Mouse (Mus musculus) left cerebral cortex, postnatal 4 days (tissue): Measurements from ENCODE around the gene Klk4. TPM values are rescaled to one million over a fixed set of nuclear protein-coding genes. Genes with fewer than 3 reads are reported as not detected.

Experiments
- DNase-seq: peaks from one replicate; pipeline ENCODE4 v3.0.0-alpha.2; 2022
- intact Hi-C: fragments of 180-260 bp; cut with DNase I; formaldehyde crosslinking; loops from one replicate; pipeline ENCODE4 v1.15.1; 2025
- total RNA-seq, 2 experiments: library from RNA; stranded (reverse); gene quantifications; 2 replicates each; pipeline ENCODE4 v1.2.3; 2021

Gene Klk4
- total RNA-seq, 2 experiments from 2014 or later: not detected

DNA sequence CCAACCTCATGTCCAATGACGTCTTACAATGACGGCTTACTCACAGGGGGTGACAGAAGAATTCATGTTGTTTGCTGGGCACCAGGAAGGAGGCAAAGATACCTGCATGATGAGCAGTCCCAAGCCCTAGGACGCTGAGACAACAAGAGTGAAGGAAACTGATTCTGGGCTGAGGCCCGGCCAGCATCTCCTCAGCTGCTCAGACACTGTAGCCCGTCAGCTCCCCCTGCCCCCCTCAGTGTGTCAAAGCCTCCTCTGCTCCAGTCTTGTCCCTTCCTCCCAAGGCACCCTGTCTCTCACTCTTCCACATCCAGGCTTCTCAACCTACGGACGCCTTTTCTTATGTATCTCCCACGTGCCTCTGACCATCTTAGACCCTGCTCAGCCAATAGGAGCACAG is 37.9 kb downstream of the Klk4 start:
- no peak for DNase-seq
- intact Hi-C loops: no loop called here

- intact Hi-C loops: no loop called here
These were observed 38.8 kb downstream of the Klk4 start for GRCm38 (mm10) chr7:43919559-43920451.

GRCm38 (mm10) chr7:43920582-43920981 is 39.6 kb downstream of the Klk4 start:
- no peak for DNase-seq
- intact Hi-C loops: no loop called here

More at GRCm38 (mm10) chr7:43919559-43920451, 38.8 kb downstream of the Klk4 start:
- DNase-seq: peak; percentile 69

DNA sequence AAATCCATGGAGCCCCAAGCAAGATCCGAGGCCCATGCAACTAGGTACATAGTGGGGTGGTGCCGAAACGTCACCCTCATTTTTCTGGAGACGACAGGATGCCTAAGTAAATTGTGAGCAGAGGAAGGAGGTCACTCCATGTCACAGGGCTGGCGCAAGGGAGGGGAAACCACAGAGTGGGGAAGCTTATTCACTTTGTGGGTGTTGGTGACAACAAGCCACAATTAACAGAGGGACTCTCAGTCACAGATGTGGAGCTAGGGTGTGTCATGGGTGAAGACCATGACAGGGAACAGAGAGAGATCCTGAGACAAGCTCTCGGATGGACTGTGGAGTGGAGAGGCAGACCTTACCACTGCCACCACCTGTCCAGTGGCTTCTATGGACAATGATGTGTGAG is 40.1 kb downstream of the Klk4 start:
- DNase-seq: no peak
- intact Hi-C loops: no loop called here

DNA sequence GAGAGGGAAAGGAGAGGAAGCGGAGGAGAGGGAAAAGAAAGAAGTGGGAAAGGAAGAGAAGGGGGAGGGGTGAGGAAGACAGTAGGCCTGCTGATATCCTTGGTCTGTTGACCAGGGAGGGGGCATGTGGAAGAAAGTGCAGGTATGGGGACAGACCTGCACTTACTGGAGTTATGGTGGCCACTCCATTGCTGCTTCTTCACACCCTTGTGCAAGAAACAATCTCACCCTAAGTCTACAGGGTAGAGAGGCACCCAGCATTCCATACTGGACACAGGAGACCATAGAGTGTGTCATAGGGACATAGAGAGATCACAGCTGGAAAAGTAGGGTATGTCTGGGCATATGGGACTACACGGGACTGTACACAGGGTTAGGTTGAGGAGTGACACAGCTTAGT is 41.0 kb downstream of the Klk4 start:
- DNase-seq: no peak
- intact Hi-C loops: no loop called here

DNA sequence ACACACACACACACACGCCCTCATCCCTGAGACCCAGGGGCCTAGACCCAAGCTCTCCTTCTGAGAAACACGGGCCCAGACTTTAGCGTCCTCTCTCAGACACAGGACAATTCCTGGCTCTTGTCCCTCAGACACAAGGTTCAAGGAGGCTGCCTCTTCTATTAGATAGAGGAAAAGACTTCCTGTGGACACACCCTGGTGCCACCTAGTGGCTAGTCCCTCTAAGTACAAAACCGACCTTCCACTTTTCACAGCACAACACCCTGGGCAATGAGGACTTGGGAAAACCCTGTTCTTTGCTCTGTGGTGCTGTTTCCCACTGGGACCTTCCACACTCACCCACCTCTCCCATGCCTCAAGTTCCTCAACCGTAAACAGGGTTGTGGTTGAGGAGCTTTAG is 45.0 kb downstream of the Klk4 start:
- intact Hi-C loops: no loop called here

GRCm38 (mm10) chr7:43928521-43928920 is 47.6 kb downstream of the Klk4 start:
- intact Hi-C loops: no loop called here
- DNase-seq: peak; percentile 24

More for the DNA sequence above, 45.0 kb downstream of the Klk4 start:
- DNase-seq: no peak

DNA sequence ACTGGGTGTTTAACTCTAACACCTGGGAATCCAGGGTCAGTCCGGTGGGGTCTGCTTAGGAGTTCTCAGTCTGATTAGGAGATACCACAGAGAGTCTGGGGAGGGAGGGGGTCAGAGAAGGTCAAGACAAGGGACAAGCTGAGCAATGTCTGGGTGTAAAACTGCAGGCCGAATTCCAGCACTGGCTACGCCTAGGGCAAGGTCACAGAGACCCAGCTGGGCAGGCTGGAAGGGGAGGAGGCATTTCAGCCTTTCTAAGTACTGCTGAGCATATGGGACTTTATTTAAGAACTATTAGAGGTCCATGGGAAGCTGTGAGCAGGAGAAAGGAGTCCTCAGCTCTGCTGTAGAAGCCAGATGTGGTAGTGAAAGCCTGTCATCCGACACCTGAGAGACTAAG is 51.4 kb downstream of the Klk4 start:
- intact Hi-C loops: no loop called here
- no peak for DNase-seq

GRCm38 (mm10) chr7:43933440-43933839 is 52.5 kb downstream of the Klk4 start, which contains the start of gene Klk15:
TSS of gene Klk15 (plus strand) at chr7:43933740.
- intact Hi-C loops: no loop called here
- no peak for DNase-seq

- intact Hi-C loops: no loop called here
- DNase-seq: no peak
These were observed 53.8 kb downstream of the Klk4 start for GRCm38 (mm10) chr7:43934747-43935146.

Other genes with a start within 250 kb of the Klk4 start
- under 1 TPM in 1 of 2 experiments, not detected in 1; 0.24 TPM for gene Ceacam18, start 246.5 kb upstream of the Klk4 start, total RNA-seq
- gene Siglece, start 221.0 kb upstream of the Klk4 start, total RNA-seq: under 1 TPM; 0.24 to 0.80 TPM
- 10 to 100 TPM; 20.8 to 22.5 TPM for gene Ctu1, start 209.1 kb upstream of the Klk4 start, total RNA-seq
- gene Klk14, start 190.7 kb upstream of the Klk4 start, total RNA-seq: under 1 TPM in 1 of 2 experiments, not detected in 1; 0.28 TPM
- gene Klk13, start 168.6 kb upstream of the Klk4 start, total RNA-seq: not detected
- not detected for gene Klk12, start 112.3 kb upstream of the Klk4 start, total RNA-seq
- gene Klk11, start 106.6 kb upstream of the Klk4 start, total RNA-seq: not detected
- gene Klk10, start 100.1 kb upstream of the Klk4 start, total RNA-seq: not detected
- not detected for gene Klk9, start 89.3 kb upstream of the Klk4 start, total RNA-seq
- gene Klk8, start 83.6 kb upstream of the Klk4 start, total RNA-seq: 10 to 100 TPM; 13.5 to 16.7 TPM
- under 1 TPM in 1 of 2 experiments, not detected in 1; 0.36 TPM for gene Klk7, start 69.9 kb upstream of the Klk4 start, total RNA-seq
- not detected for gene Klk6, start 56.7 kb upstream of the Klk4 start, total RNA-seq
- gene Klk5, start 39.2 kb upstream of the Klk4 start, total RNA-seq: not detected
- gene Klk15, start 52.6 kb downstream of the Klk4 start, total RNA-seq: not detected
- not detected for gene Klk1b8, start 69.5 kb downstream of the Klk4 start, total RNA-seq
- not detected for gene Klk1b1, start 85.6 kb downstream of the Klk4 start, total RNA-seq
- not detected for gene Klk1b9, start 94.9 kb downstream of the Klk4 start, total RNA-seq
- not detected for gene Klk1b11, start 114.7 kb downstream of the Klk4 start, total RNA-seq
- gene Klk1b26, start 131.0 kb downstream of the Klk4 start, total RNA-seq: not detected
- not detected for gene Klk1b27, start 171.1 kb downstream of the Klk4 start, total RNA-seq
- not detected for gene Klk1b21, start 221.2 kb downstream of the Klk4 start, total RNA-seq
- gene Klk1b22, start 231.5 kb downstream of the Klk4 start, total RNA-seq: not detected